Mouse (Mus musculus) kidney, adult 2 months (tissue): ENCODE data around the gene Kcne3.

Experiments used
- CTCF ChIP-seq: fragments of 200-500 bp; conservative IDR thresholded peaks from 2 replicates; pipeline ENCODE4 v1.5.1; 2011; ENCODE audit warnings: low read depth, mild to moderate bottlenecking, control low read depth, low read length, moderate library complexity, mixed read lengths; ENCODE audit not compliant: insufficient read depth, insufficient read length
- POLR2A ChIP-seq: fragments of 200-500 bp; IDR thresholded peaks from one replicate; pipeline ENCODE4 v1.6.1; 2011; ENCODE audit warnings: low read depth, low read length, control low read depth

GRCm38 (mm10) chr7:100150626-100151025 lies 25.7 kb upstream of the Kcne3 start:
- TF ChIP-seq CTCF: no peak
- no peak for TF ChIP-seq POLR2A
